ENCODE assay signal across 22 mouse cellular contexts in genomic region chr7:101403831-101404230, GRCm38 (mm10). TPM values are rescaled to one million over a fixed set of nuclear protein-coding genes. Genes with fewer than 3 reads are reported as not detected.
DNase-seq lines count a peak whose midpoint lies in the region; ATAC-seq and TF ChIP-seq lines count a peak whose summit lies in the region.
"Had no signal": no experiment of that assay in that cellular context is flagged by ENCODE, and none has a peak within 500 bp of the region (broad histone marks: within the 10 kb centered on the region; RNA-seq: fewer than 3 reads in every experiment).

No protein-coding gene starts in this region.

- in situ Hi-C loops in CH12.LX (cut with MboI; ENCODE audit: low pct_ligation_motif_present, low pct_unique_long_range_greater_than_20kb, low sequenced_read_pairs) = loop anchor here (25.0 kb wide), 1 partner anchor 108 kb away; no protein-coding TSS in a partner anchor

- H3K27ac ChIP-seq in intestine, postnatal 0 days (ENCODE audit: low read depth, low read length) = no peak overlapping the region
- no peak overlapping the region for H3K27ac ChIP-seq in intestine, embryonic 15.5 days
- no peak overlapping the region for H3K27ac ChIP-seq in liver, embryonic 14.5 days
- H3K27ac ChIP-seq in liver, embryonic 12.5 days = no peak overlapping the region
- no peak overlapping the region for H3K27ac ChIP-seq in CH12.LX (ENCODE audit: insufficient read depth, low read depth)
- H3K27ac ChIP-seq: embryonic facial prominence, embryonic 15.5 days; lung, embryonic 15.5 days had no signal

- H3K36me3 ChIP-seq in intestine, postnatal 0 days (ENCODE audit: control insufficient read depth, insufficient read depth) = peaks cover 94% of the 10 kb centered on the region
- peaks cover 61% of the 10 kb centered on the region for H3K36me3 ChIP-seq in intestine, embryonic 15.5 days
- H3K36me3 ChIP-seq in liver, embryonic 14.5 days (replicated peaks; ENCODE audit: control insufficient read depth, insufficient read depth, low read depth) = no peaks in the 10 kb centered on the region; the same call in none of the 2 replicates
- H3K36me3 ChIP-seq in liver, embryonic 12.5 days = peaks cover 94% of the 10 kb centered on the region
- peaks cover 91 to 99% of the 10 kb centered on the region in 2 experiments for H3K36me3 ChIP-seq in CH12.LX (replicated peaks in 1 of 2; ENCODE audit: control insufficient read depth in 1 of 2, insufficient read depth in 1 of 2, low read length in 1 of 2)

- 95% methylated on average over 5 of the region's 5 CpGs for WGBS in intestine, postnatal 0 days
- WGBS in intestine, embryonic 15.5 days = 88% methylated on average over 5 of the region's 5 CpGs
- 81% methylated on average over 5 of the region's 5 CpGs for WGBS in liver, embryonic 14.5 days (ENCODE audit: insufficient replicate concordance)
- WGBS in liver, embryonic 12.5 days (ENCODE audit: insufficient replicate concordance) = 78% methylated on average over 5 of the region's 5 CpGs

- no peaks in the 10 kb centered on the region for H3K9me3 ChIP-seq in intestine, postnatal 0 days (ENCODE audit: control insufficient read depth)
- no peaks in the 10 kb centered on the region for H3K9me3 ChIP-seq in intestine, embryonic 15.5 days
- no peaks in the 10 kb centered on the region for H3K9me3 ChIP-seq in liver, embryonic 14.5 days (ENCODE audit: control insufficient read depth, low read length)
- H3K9me3 ChIP-seq in liver, embryonic 12.5 days (replicated peaks) = no peaks in the 10 kb centered on the region
- peaks cover 6% of the 10 kb centered on the region for H3K9me3 ChIP-seq in CH12.LX (replicated peaks; ENCODE audit: low read length)
- H3K9me3 ChIP-seq: embryonic facial prominence, embryonic 15.5 days; heart, embryonic 15.5 days; lung, embryonic 15.5 days had no signal

- DNase-seq in liver, embryonic 14.5 days (ENCODE audit: low read depth in 3 of 3, low spot score in 3 of 3) = no peak
- DNase-seq in 416B (ENCODE audit: low read depth) (peak; percentile 12), CH12.LX (ENCODE audit: extremely low read depth) (no peak)
- no peak for DNase-seq in thymus, postnatal 0 days (ENCODE audit: low spot score)
- DNase-seq: adrenal gland, postnatal 10 days; cerebellum, adult 8-10 months; cerebellum, postnatal 36 days; kidney, adult 18-20 months; kidney, postnatal 14 days; thymus, adult 2 months had no signal

- peak; percentile 56 for TF ChIP-seq CTCF in intestine, postnatal 0 days (IDR thresholded peaks at IDR 0.05; ENCODE audit: low read depth)
- peak; percentile 53 for TF ChIP-seq CTCF in liver, embryonic 14.5 days (IDR thresholded peaks at IDR 0.05; ENCODE audit: low read depth)
- peak in 1 of 2 experiments; percentile 40; a peak in 2 of 4 replicates for TF ChIP-seq CTCF in CH12.LX (conservative IDR thresholded peaks at IDR 0.05 in 1 of 2, IDR thresholded peaks at IDR 0.05 in 1 of 2; ENCODE audit: low read depth in 2 of 2, low read length in 2 of 2)

- dilution Hi-C loops in CH12.LX (cut with MboI; ENCODE audit: extremely low pct_ligation_motif_present, extremely low pct_unique_long_range_greater_than_20kb, low sequenced_read_pairs) = no loop called here

- TF ChIP-seq POLR2A in CH12.LX (IDR thresholded peaks at IDR 0.05; ENCODE audit: low read depth, low read length) = no peak

- no peak for TF ChIP-seq EP300 in liver, embryonic 14.5 days (IDR thresholded peaks at IDR 0.05; ENCODE audit: low read depth)
- no peak for TF ChIP-seq EP300 in CH12.LX (IDR thresholded peaks at IDR 0.05; ENCODE audit: low read length)

- TF ChIP-seq RAD21 in CH12.LX (IDR thresholded peaks at IDR 0.05; ENCODE audit: low read depth, low read length) = peak; percentile 25

- no peak overlapping the region for H3K4me2 ChIP-seq in intestine, postnatal 0 days (replicated peaks; ENCODE audit: low read depth)
- H3K4me2 ChIP-seq in intestine, embryonic 15.5 days (replicated peaks) = no peak overlapping the region
- no peak overlapping the region for H3K4me2 ChIP-seq in liver, embryonic 14.5 days (ENCODE audit: low read depth)
- no peak overlapping the region for H3K4me2 ChIP-seq in liver, embryonic 12.5 days
- H3K4me2 ChIP-seq in CH12.LX (ENCODE audit: insufficient read depth, low read depth, poor library complexity, severe bottlenecking) = no peak overlapping the region
- H3K4me2 ChIP-seq: embryonic facial prominence, embryonic 15.5 days; heart, embryonic 15.5 days; lung, embryonic 15.5 days; midbrain, embryonic 11.5 days had no signal

- H3K4me3 ChIP-seq in intestine, postnatal 0 days (ENCODE audit: low read depth, low read length) = no peak overlapping the region
- no peak overlapping the region for H3K4me3 ChIP-seq in intestine, embryonic 15.5 days (replicated peaks)
- H3K4me3 ChIP-seq in liver, embryonic 14.5 days (ENCODE audit: insufficient read depth in 1 of 2, low read depth in 2 of 2, low read length in 2 of 2) = no peak overlapping the region
- no peak overlapping the region for H3K4me3 ChIP-seq in liver, embryonic 12.5 days
- no peak overlapping the region for H3K4me3 ChIP-seq in CH12.LX (replicated peaks in 1 of 3; ENCODE audit: low read depth in 2 of 3, low read length in 2 of 3, poor library complexity in 1 of 3)
- H3K4me3 ChIP-seq: embryonic facial prominence, embryonic 15.5 days; heart, embryonic 15.5 days; lung, embryonic 15.5 days had no signal

- no peaks in the 10 kb centered on the region for H3K27me3 ChIP-seq in intestine, postnatal 0 days (replicated peaks; ENCODE audit: control insufficient read depth, insufficient read depth, low read length)
- no peaks in the 10 kb centered on the region for H3K27me3 ChIP-seq in intestine, embryonic 15.5 days (replicated peaks)
- no peaks in the 10 kb centered on the region for H3K27me3 ChIP-seq in liver, embryonic 14.5 days (ENCODE audit: control insufficient read depth, insufficient read depth, low read length)
- H3K27me3 ChIP-seq in liver, embryonic 12.5 days (replicated peaks) = no peaks in the 10 kb centered on the region
- H3K27me3 ChIP-seq in CH12.LX (replicated peaks) = no peaks in the 10 kb centered on the region
- H3K27me3 ChIP-seq: embryonic facial prominence, embryonic 15.5 days; heart, embryonic 15.5 days; lung, embryonic 15.5 days had no signal

- no peak overlapping the region for H3K9ac ChIP-seq in intestine, postnatal 0 days (ENCODE audit: low read depth, low read length)
- H3K9ac ChIP-seq in intestine, embryonic 15.5 days = no peak overlapping the region
- no peak overlapping the region for H3K9ac ChIP-seq in liver, embryonic 14.5 days (replicated peaks)
- no peak overlapping the region for H3K9ac ChIP-seq in liver, embryonic 12.5 days
- no peak overlapping the region for H3K9ac ChIP-seq in CH12.LX (ENCODE audit: insufficient read depth, low read depth)
- H3K9ac ChIP-seq: embryonic facial prominence, embryonic 15.5 days; heart, embryonic 15.5 days; lung, embryonic 15.5 days had no signal

- H3K79me2 ChIP-seq in CH12.LX (replicated peaks; ENCODE audit: control insufficient read depth, extremely low read depth, insufficient read depth, poor library complexity, severe bottlenecking) = no peaks in the 10 kb centered on the region

- ATAC-seq in intestine, postnatal 0 days = no peak
- no peak for ATAC-seq in intestine, embryonic 15.5 days
- no peak for ATAC-seq in liver, embryonic 14.5 days (ENCODE audit: insufficient read depth)
- no peak for ATAC-seq in liver, embryonic 12.5 days

- H3K4me1 ChIP-seq in intestine, postnatal 0 days (replicated peaks; ENCODE audit: control insufficient read depth, insufficient read depth, low read length) = no peaks in the 10 kb centered on the region
- no peaks in the 10 kb centered on the region for H3K4me1 ChIP-seq in intestine, embryonic 15.5 days (replicated peaks)
- no peaks in the 10 kb centered on the region for H3K4me1 ChIP-seq in liver, embryonic 14.5 days (replicated peaks; ENCODE audit: control insufficient read depth in 2 of 2, insufficient read depth in 2 of 2, low read length in 1 of 2)
- H3K4me1 ChIP-seq in liver, embryonic 12.5 days = no peaks in the 10 kb centered on the region
- no peaks in the 10 kb centered on the region for H3K4me1 ChIP-seq in CH12.LX (ENCODE audit: control insufficient read depth in 1 of 2, insufficient read depth in 2 of 2)
- H3K4me1 ChIP-seq: lung, embryonic 15.5 days had no signal

RNA-seq across cellular contexts. Expression of gene Gm45837, which starts 6.9 kb away (rescaled TPM):
- not detected in 2 replicates for polyA plus RNA-seq in intestine, postnatal 0 days (2015; fragmentation: Nextera tagmentation; extraction: Ambion mirVana)
- polyA plus RNA-seq in intestine, embryonic 15.5 days (2015; fragmentation: Nextera tagmentation; extraction: Ambion mirVana) = 3.5 and 5.7 TPM in 2 replicates
- not detected in 2 replicates for polyA plus RNA-seq in liver, embryonic 14.5 days (2012; rRNA removed)
- polyA plus RNA-seq in liver, embryonic 14.5 days (2014; fragmentation: Nextera tagmentation; extraction: Ambion mirVana) = 4.3 TPM in 1 of 2 replicates, not detected in the other
- not detected in 2 replicates for polyA plus RNA-seq in liver, embryonic 12.5 days (2016; fragmentation: Nextera tagmentation; extraction: Ambion mirVana)
- total RNA-seq in CH12.LX (2012; rRNA removed) (0.04 TPM in 1 of 2 replicates, not detected in the other), CH12.LX (2014; rRNA removed) (not detected in 2 replicates)
- polyA plus RNA-seq in CH12.LX (2012; ENCODE audit: insufficient read length, low read depth) = 0.56 and 0.84 TPM in 2 replicates
- polyA plus RNA-seq in thymus, postnatal 0 days (2015; fragmentation: Nextera tagmentation; extraction: Ambion mirVana) = 1.1 TPM in 1 of 2 replicates, not detected in the other
- total RNA-seq: gastrocnemius, postnatal 4 days; left cerebral cortex, postnatal 25 days; megakaryocyte progenitor cell, adult 5-6 weeks had no signal
- polyA plus RNA-seq: forebrain, embryonic 11.5 days; heart, embryonic 15.5 days; hindbrain, embryonic 11.5 days; midbrain, embryonic 11.5 days; thymus, adult 2 months had no signal

RNA-seq across cellular contexts. Expression of gene Pde2a, which starts 17.7 kb away (rescaled TPM):
- polyA plus RNA-seq in intestine, postnatal 0 days (2015; fragmentation: Nextera tagmentation; extraction: Ambion mirVana) = 11.1 and 11.2 TPM in 2 replicates
- 15.4 and 16.6 TPM in 2 replicates for polyA plus RNA-seq in intestine, embryonic 15.5 days (2015; fragmentation: Nextera tagmentation; extraction: Ambion mirVana)
- polyA plus RNA-seq in liver, embryonic 14.5 days (2012; rRNA removed) = 3.0 and 3.2 TPM in 2 replicates
- 2.5 and 6.6 TPM in 2 replicates for polyA plus RNA-seq in liver, embryonic 14.5 days (2014; fragmentation: Nextera tagmentation; extraction: Ambion mirVana)
- polyA plus RNA-seq in liver, embryonic 12.5 days (2016; fragmentation: Nextera tagmentation; extraction: Ambion mirVana) = 11.9 and 12.0 TPM in 2 replicates
- total RNA-seq in CH12.LX (2012; rRNA removed) (0.08 TPM in 2 replicates), CH12.LX (2014; rRNA removed) (0.28 and 0.40 TPM in 2 replicates)
- polyA plus RNA-seq in CH12.LX (2012; ENCODE audit: insufficient read length, low read depth) = not detected in 2 replicates
- polyA plus RNA-seq in thymus, postnatal 0 days (2015; fragmentation: Nextera tagmentation; extraction: Ambion mirVana) = 5.7 and 7.9 TPM in 2 replicates

RNA-seq across cellular contexts. Expression of gene Arap1, which starts 56.0 kb away (rescaled TPM):
- 31.2 and 35.3 TPM in 2 replicates for polyA plus RNA-seq in intestine, postnatal 0 days (2015; fragmentation: Nextera tagmentation; extraction: Ambion mirVana)
- 56.3 and 58.4 TPM in 2 replicates for polyA plus RNA-seq in intestine, embryonic 15.5 days (2015; fragmentation: Nextera tagmentation; extraction: Ambion mirVana)
- polyA plus RNA-seq in liver, embryonic 14.5 days (2012; rRNA removed) = 13.3 and 13.7 TPM in 2 replicates
- 12.9 and 13.9 TPM in 2 replicates for polyA plus RNA-seq in liver, embryonic 14.5 days (2014; fragmentation: Nextera tagmentation; extraction: Ambion mirVana)
- polyA plus RNA-seq in liver, embryonic 12.5 days (2016; fragmentation: Nextera tagmentation; extraction: Ambion mirVana) = 20.5 and 24.6 TPM in 2 replicates
- total RNA-seq in CH12.LX (2012; rRNA removed) (31.9 and 38.5 TPM in 2 replicates), CH12.LX (2014; rRNA removed) (17.8 and 21.2 TPM in 2 replicates)
- 46.1 and 60.0 TPM in 2 replicates for polyA plus RNA-seq in CH12.LX (2012; ENCODE audit: insufficient read length, low read depth)
- 31.1 and 34.4 TPM in 2 replicates for polyA plus RNA-seq in thymus, postnatal 0 days (2015; fragmentation: Nextera tagmentation; extraction: Ambion mirVana)
